Mouse (Mus musculus) Patski (cell line): ENCODE measurements around the gene Gm10722. TPM values are rescaled to one million over a fixed set of nuclear protein-coding genes. Genes with fewer than 3 reads are reported as not detected.
A peak's percentile ranks its signal among the peaks of the same experiment; 100 is the strongest.
"Not testable (repeated sequence)": the region's sequence is repeated elsewhere in the genome, so short reads cannot be mapped to it uniquely, and the experiment has no call there.

ENCODE experiments used
- ATAC-seq: fragments of 100-300 bp; one replicate; pipeline ENCODE4 v1.8.0; 2021
- CTCF ChIA-PET: fragments of 350-600 bp; sonication (Branson Sonifier 250); formaldehyde crosslinking; loops from one replicate; lab custom pipeline; 2022; ENCODE audit warnings: inconsistent platforms; lab: Charles Lee
- POLR2A ChIA-PET: fragments of 350-600 bp; sonication (Branson Sonifier 250); formaldehyde crosslinking; loops from one replicate; lab custom pipeline; 2022; ENCODE audit warnings: antibody characterized with exemption, inconsistent platforms; lab: Charles Lee
- DNase-seq: peaks from one replicate; pipeline ENCODE4 v3.0.0-alpha.2; 2011; ENCODE audit warnings: low read depth, low spot score
- H3K27me3 ChIP-seq: fragments of 371-371 bp; one replicate; pipeline ENCODE4 v1.5.1; 2021
- in situ Hi-C: fragments of 300-500 bp; cut with MboI; formaldehyde crosslinking; loops from 3 replicates; pipeline ENCODE4 v1.11.1; 2018; ENCODE audit warnings: low pct_unique_long_range_greater_than_20kb, mixed read lengths
- polyA plus RNA-seq: library from polyadenylated mRNA; unstranded; gene quantifications from one replicate; pipeline ENCODE4 v1.2.3, GENCODE M21; 2021

Gm10722 gene
- polyA plus RNA-seq, 1 experiment from 2014 or later = not detected

DNA sequence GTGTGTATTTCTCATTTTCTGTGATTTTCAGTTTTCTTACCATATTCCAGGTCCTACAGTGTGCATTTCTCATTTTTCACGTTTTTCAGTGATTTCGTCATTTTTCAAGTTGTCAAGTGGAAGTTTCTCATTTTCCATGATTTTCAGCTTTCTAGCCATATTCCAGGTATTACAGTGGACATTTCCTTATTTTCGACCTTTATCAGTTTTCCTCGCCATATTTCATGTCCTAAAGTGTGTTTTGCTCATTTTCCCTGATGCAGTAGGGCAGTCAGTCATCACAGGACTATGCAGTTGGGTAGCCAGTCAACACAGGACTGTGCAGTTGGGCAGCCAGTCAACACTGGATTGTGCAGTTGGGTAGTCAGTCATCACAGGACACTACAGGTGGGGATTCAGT is 37.4 kb downstream of the Gm10722 start:
- ATAC-seq, H3K27me3 ChIP-seq, CTCF ChIA-PET, in situ Hi-C loops, POLR2A ChIA-PET: not testable (repeated sequence)
- DNase-seq = peak; percentile 12

Other genes starting within 250 kb of the Gm10722 start
- gene Gm11168, start 2.4 kb downstream of the Gm10722 start, polyA plus RNA-seq = not detected
- gene Gm10721, start 12.2 kb downstream of the Gm10722 start, polyA plus RNA-seq = not detected
- not detected for gene Gm10720, start 14.7 kb downstream of the Gm10722 start, polyA plus RNA-seq
- not detected for gene Gm10719, start 16.5 kb downstream of the Gm10722 start, polyA plus RNA-seq
- not detected for gene Gm10718, start 22.6 kb downstream of the Gm10722 start, polyA plus RNA-seq
- gene Gm10717, start 24.5 kb downstream of the Gm10722 start, polyA plus RNA-seq = not detected
- not detected for gene Gm17535, start 33.7 kb downstream of the Gm10722 start, polyA plus RNA-seq
- gene Gm10715, start 36.0 kb downstream of the Gm10722 start, polyA plus RNA-seq = not detected